Mouse (Mus musculus): ENCODE measurements around the gene Yif1a.

GRCm38 (mm10) chr19:5058801-5059771 is 29.3 kb upstream of the Yif1a start:
- TF ChIP-seq ZNF384 (IDR thresholded peaks at IDR 0.05; ENCODE audit: low read depth, low read length), result no peak
- no peak for TF ChIP-seq CHD2 (IDR thresholded peaks at IDR 0.05; ENCODE audit: low read depth, low read length)
- no peak for TF ChIP-seq HCFC1 (IDR thresholded peaks at IDR 0.05; ENCODE audit: borderline replicate concordance, insufficient read depth, low read length)

Measured in ES-E14 (cell line).